Mouse (Mus musculus) intestine, embryonic 16.5 days (tissue): ENCODE measurements at regions not wholly inside any gene's neighbourhood (a gene's known extent, or its start where the extent isn't known, plus 50 kb on each side); places are given as distances from the start of the nearest gene placed in this dataset.

Experiments used
- ATAC-seq: fragments of 200-750 bp; cut with Nextera tagmentation; 2 replicates; pipeline ENCODE4 v1.8.0; 2017; ENCODE audit warnings: moderate TSS enrichment, moderate library complexity
- H3K27ac ChIP-seq: fragments of 300-500 bp; sonication (generic); 2 replicates; pipeline ENCODE4 v1.5.1; 2014; ENCODE audit warnings: mild to moderate bottlenecking, low read length
- H3K27me3 ChIP-seq: fragments of 300-500 bp; sonication (generic); replicated peaks from 2 replicates; pipeline ENCODE4 v1.6.1; 2014; ENCODE audit warnings: low read length, control low read depth, mixed read lengths; ENCODE audit not compliant: control insufficient read depth, insufficient read depth
- H3K36me3 ChIP-seq: fragments of 300-500 bp; sonication (generic); 2 replicates; pipeline ENCODE4 v1.6.1; 2014; ENCODE audit warnings: low read length, control low read depth; ENCODE audit not compliant: control insufficient read depth, insufficient read depth
- H3K4me1 ChIP-seq: fragments of 300-500 bp; sonication (generic); 2 replicates; pipeline ENCODE4 v1.6.1; 2014; ENCODE audit warnings: low read length, control low read depth, mixed read lengths; ENCODE audit not compliant: control insufficient read depth, insufficient read depth
- H3K4me2 ChIP-seq: fragments of 300-500 bp; sonication (generic); 2 replicates; pipeline ENCODE4 v1.6.1; 2014; ENCODE audit warnings: low read depth, low read length, control low read depth
- H3K4me3 ChIP-seq: fragments of 300-500 bp; sonication (generic); 2 replicates; pipeline ENCODE4 v1.5.1; 2014; ENCODE audit warnings: mild to moderate bottlenecking, low read length
- H3K9ac ChIP-seq: fragments of 300-500 bp; sonication (generic); 2 replicates; pipeline ENCODE4 v1.6.1; 2014; ENCODE audit warnings: low read depth, low read length
- H3K9me3 ChIP-seq: fragments of 300-500 bp; sonication (generic); 2 replicates; pipeline ENCODE4 v1.6.1; 2016; ENCODE audit warnings: low read length, control low read depth; ENCODE audit not compliant: control insufficient read depth
- WGBS: fragments of 180-500 bp; shearing (Covaris S2); extraction: QIAGEN DNeasy Blood & Tissue Kit; methylation state at CpG from one replicate; pipeline ENCODE4 v1.1.7; 2014; 5-methylcytosine and 5-hydroxymethylcytosine counted together

GRCm38 (mm10) chr7:135899765-135900164, 183.6 kb upstream of the Mki67 start:
- no peak overlapping the region for H3K27ac ChIP-seq
- 85% methylated on average over 5 of the region's 5 CpGs for WGBS
- no peaks in the 10 kb centered on the region for H3K9me3 ChIP-seq
- ATAC-seq: no peak
- H3K4me1 ChIP-seq: peaks cover 10% of the 10 kb centered on the region; the same call in 1 of the 2 replicates
- no peak overlapping the region for H3K4me3 ChIP-seq
- H3K4me2 ChIP-seq: no peak overlapping the region
- no peaks in the 10 kb centered on the region for H3K27me3 ChIP-seq
- H3K36me3 ChIP-seq: no peaks in the 10 kb centered on the region
- H3K9ac ChIP-seq: no peak overlapping the region

- H3K36me3 ChIP-seq: no peaks in the 10 kb centered on the region
Observed at GRCm38 (mm10) chr7:135900861-135901321, 184.7 kb upstream of the Mki67 start.

DNA sequence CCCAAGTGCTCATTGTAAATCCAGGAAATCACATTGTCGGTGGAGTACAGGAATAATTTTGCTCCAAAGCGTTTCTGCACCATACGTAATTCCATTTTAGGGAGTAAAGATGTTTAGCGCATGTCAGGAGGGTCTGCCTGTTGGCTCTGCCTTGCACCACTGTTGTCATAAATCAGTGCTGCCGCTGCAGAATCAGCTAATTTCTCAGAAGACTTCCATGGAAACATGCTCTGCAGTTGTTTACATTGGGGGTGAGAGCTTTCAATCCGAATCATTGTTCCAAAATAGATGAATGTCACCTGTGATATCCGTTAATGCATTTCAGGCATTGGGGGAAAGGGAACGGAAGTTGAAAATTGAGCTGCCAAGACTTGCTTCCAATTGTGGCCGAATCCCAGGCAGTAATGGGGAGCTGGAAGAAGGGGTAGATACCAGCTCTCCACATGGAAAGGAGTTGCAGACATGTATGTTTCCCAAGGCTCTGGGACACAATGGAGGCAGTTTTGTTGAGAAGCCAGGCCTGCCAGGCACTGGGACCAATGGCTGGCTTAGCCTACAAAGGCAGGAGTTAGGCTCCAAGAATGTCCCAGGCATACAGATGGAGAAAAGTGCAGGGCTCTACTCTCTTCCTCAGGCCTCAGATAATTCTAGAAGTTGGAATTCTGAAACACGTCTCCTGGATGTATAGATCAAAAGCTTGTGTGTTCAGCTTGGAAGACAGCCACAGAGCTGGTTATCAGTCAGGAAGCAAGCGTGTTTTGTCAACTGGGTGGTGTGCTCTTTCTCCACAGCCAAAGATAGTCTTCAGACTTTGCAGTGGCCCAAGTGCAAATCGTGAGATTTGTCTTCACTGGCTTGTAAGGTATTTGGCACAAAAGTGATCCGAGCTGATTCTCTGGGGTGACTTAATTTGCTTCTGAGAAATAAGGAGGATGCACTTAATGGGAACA, 186.2 kb upstream of the Mki67 start:
- Histone ChIP-seq H3K4me1 (peaks cover 10% of the 10 kb centered on the region; the same call in 1 of the 2 replicates), H3K9me3 (no peaks in the 10 kb centered on the region), H3K27ac (peak overlapping the region; percentile 32; the same call in 1 of the 2 replicates), H3K36me3 (no peaks in the 10 kb centered on the region), H3K4me3 (no peak overlapping the region), H3K4me2 (no peak overlapping the region), H3K9ac (no peak overlapping the region), H3K27me3 (no peaks in the 10 kb centered on the region)
- ATAC-seq: no peak
- WGBS: 44% methylated on average over 13 of the region's 13 CpGs

More at GRCm38 (mm10) chr7:135900861-135901321, 184.7 kb upstream of the Mki67 start:
- no peak for ATAC-seq
- H3K4me1 ChIP-seq: peaks cover 10% of the 10 kb centered on the region; the same call in 1 of the 2 replicates
- WGBS: 38% methylated on average over 10 of the region's 10 CpGs
- H3K27me3 ChIP-seq: no peaks in the 10 kb centered on the region
- H3K27ac ChIP-seq: no peak overlapping the region
- H3K9me3 ChIP-seq: no peaks in the 10 kb centered on the region
- H3K9ac ChIP-seq: no peak overlapping the region
- H3K4me2 ChIP-seq: no peak overlapping the region
- no peak overlapping the region for H3K4me3 ChIP-seq

DNA sequence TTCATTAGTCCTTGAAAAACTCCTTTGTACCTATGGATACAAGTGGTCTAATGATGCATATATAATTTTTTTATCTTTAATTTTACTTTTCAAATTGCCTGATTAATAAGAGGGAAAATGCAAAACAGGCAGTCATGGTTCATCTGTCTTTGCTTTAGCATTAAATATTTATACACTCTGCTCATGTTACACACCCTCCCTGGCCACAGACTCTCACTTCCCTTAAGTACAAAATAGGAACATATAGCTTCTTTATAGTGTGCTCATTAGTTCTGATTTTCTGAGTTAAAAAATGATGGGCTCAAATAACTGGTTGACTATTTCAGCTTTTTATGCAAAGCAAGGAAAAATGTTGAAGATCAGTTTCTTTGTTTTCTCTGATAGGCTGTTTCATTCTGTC, 195.2 kb upstream of the Mki67 start:
- no peak overlapping the region for H3K4me3 ChIP-seq
- no peaks in the 10 kb centered on the region for H3K36me3 ChIP-seq
- no peaks in the 10 kb centered on the region for H3K27me3 ChIP-seq
- H3K9ac ChIP-seq: no peak overlapping the region
- H3K4me1 ChIP-seq: no peaks in the 10 kb centered on the region
- no peak overlapping the region for H3K27ac ChIP-seq
- no peaks in the 10 kb centered on the region for H3K9me3 ChIP-seq
- no peak for ATAC-seq
- no peak overlapping the region for H3K4me2 ChIP-seq

DNA sequence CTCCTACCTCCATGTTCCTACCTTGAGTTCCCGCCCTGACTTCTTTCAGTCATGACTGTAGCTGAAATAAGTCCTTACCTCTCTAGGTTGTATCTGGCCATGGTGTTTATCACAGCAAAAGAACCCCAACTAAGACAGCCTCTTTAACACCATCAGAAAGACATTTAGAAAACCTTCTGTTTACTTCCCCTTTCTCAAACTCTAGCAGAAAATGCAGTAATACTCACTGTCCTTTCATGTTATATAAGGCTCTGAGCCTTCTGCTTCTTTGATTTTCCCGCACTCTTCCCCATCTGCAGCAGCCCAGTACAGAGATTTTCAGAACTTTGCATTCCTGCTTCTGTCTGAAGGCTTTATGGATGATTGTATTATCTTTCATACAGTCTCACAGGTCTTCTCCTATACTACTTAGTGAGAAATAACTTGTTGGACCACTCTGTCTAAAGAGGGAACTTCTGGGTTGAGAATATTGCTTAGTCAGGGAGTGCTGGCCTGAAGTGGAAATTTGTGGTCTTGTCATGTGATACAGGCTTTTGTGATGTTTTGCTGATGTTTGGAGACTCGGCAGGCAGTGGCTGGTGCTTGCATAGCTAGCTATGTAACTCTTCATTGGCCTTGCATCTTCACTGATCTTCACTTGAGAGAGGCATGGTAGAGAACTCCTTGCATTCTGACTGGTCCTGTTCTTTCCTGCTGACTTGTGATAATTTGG, 197.9 kb upstream of the Mki67 start:
- Histone ChIP-seq H3K9ac (no peak overlapping the region), H3K4me1 (no peaks in the 10 kb centered on the region)
- 85% methylated on average over 3 of the region's 3 CpGs for WGBS

GRCm38 (mm10) chr7:135923876-135924275, 207.7 kb upstream of the Mki67 start:
- H3K4me3 ChIP-seq: no peak overlapping the region
- H3K9me3 ChIP-seq: no peaks in the 10 kb centered on the region
- ATAC-seq: no peak
- H3K27me3 ChIP-seq: no peaks in the 10 kb centered on the region
- H3K4me1 ChIP-seq: no peaks in the 10 kb centered on the region
- H3K9ac ChIP-seq: no peak overlapping the region
- H3K36me3 ChIP-seq: no peaks in the 10 kb centered on the region
- 91% methylated on average over 7 of the region's 7 CpGs for WGBS
- no peak overlapping the region for H3K27ac ChIP-seq
- H3K4me2 ChIP-seq: no peak overlapping the region

More for the DNA sequence above, 197.9 kb upstream of the Mki67 start:
- no peak overlapping the region for H3K27ac ChIP-seq
- no peak overlapping the region for H3K4me2 ChIP-seq
- H3K36me3 ChIP-seq: no peaks in the 10 kb centered on the region
- no peak overlapping the region for H3K4me3 ChIP-seq
- ATAC-seq: no peak
- H3K27me3 ChIP-seq: no peaks in the 10 kb centered on the region
- no peaks in the 10 kb centered on the region for H3K9me3 ChIP-seq

DNA sequence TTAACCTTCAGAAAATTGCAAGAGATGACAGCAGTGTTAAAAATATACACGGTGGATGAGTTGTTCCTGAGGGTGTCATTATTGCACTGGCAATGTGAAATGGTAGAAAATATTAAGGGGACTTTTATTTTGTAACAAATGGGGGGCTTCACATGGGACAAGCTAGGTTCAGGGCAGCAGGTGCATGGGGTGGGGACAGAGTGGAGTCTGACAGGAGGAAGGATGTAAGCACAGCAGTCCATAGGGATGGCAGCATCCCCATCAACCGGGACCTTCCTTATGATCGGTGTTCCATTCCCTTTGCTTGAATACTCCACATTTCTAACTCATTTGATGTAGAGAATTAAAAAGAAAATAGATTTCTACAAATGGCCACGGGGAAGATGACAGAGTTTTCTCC, 208.5 kb upstream of the Mki67 start:
- H3K36me3 ChIP-seq: no peaks in the 10 kb centered on the region
- no peaks in the 10 kb centered on the region for H3K4me1 ChIP-seq
- 82% methylated on average over 4 of the region's 4 CpGs for WGBS
- no peak overlapping the region for H3K4me2 ChIP-seq
- H3K9ac ChIP-seq: no peak overlapping the region
- ATAC-seq: no peak
- H3K27me3 ChIP-seq: no peaks in the 10 kb centered on the region
- H3K27ac ChIP-seq: no peak overlapping the region
- no peaks in the 10 kb centered on the region for H3K9me3 ChIP-seq
- no peak overlapping the region for H3K4me3 ChIP-seq

- no peak for ATAC-seq
- H3K27me3 ChIP-seq: no peaks in the 10 kb centered on the region
- H3K9ac ChIP-seq: no peak overlapping the region
- H3K4me1 ChIP-seq: no peaks in the 10 kb centered on the region
- H3K36me3 ChIP-seq: no peaks in the 10 kb centered on the region
- no peak overlapping the region for H3K27ac ChIP-seq
- H3K4me2 ChIP-seq: no peak overlapping the region
- no peak overlapping the region for H3K4me3 ChIP-seq
- H3K9me3 ChIP-seq: no peaks in the 10 kb centered on the region
- 92% methylated on average over 1 of the region's 1 CpGs for WGBS
Observed at GRCm38 (mm10) chr7:135930091-135930490, 213.9 kb upstream of the Mki67 start.

DNA sequence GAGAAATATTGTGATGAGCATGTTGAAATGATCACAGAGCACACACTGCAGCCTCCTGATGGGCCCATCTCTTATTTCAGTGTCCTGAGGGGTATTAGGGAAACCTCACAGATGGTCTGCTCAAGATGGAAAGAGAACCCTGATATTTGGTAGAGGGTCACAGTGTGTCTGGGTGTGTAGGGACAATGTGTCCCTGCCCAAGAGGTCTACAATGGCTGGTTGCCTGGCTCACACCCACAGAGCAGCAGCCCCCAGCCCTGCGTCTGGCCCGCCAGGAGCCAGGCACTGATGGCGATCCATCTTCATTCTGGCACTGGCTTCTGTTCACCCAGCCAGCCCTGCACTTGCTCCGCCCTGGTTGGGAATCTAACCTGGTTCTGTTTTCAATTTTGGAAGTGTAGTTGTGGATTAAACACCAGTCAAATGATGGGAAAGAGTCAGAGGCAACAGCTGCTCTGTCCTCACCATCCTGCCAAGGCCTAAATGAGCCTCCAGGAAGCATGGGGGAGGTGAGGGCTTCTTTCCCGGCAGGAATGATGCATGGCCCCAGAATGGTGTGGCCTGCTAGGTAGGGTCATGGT, 216.5 kb upstream of the Mki67 start:
- H3K36me3 ChIP-seq: no peaks in the 10 kb centered on the region
- WGBS: 58% methylated on average over 5 of the region's 5 CpGs

More for the DNA sequence above, 216.5 kb upstream of the Mki67 start:
- Histone ChIP-seq H3K4me1 (no peaks in the 10 kb centered on the region), H3K4me3 (no peak overlapping the region), H3K27me3 (no peaks in the 10 kb centered on the region), H3K9me3 (no peaks in the 10 kb centered on the region), H3K27ac (no peak overlapping the region), H3K4me2 (no peak overlapping the region), H3K9ac (no peak overlapping the region)
- ATAC-seq: no peak
